Mouse (Mus musculus): ENCODE measurements around the gene Cyp2c50. TPM values are rescaled to one million over a fixed set of nuclear protein-coding genes. Genes with fewer than 3 reads are reported as not detected.
"Not testable (repeated sequence)": the region's sequence is repeated elsewhere in the genome, so short reads cannot be mapped to it uniquely, and the experiment has no call there.

Cyp2c50 gene
- not detected in 2 replicates for polyA plus RNA-seq (2015; fragmentation: Nextera tagmentation; extraction: Ambion mirVana)

GRCm38 (mm10) chr19:40089421-40089820, at the start of gene Cyp2c50:
Cyp2c50 (plus strand) TSS chr19:40089688.
- not testable (repeated sequence) for H3K9ac ChIP-seq; H3K4me1 ChIP-seq (replicated peaks); H3K27me3 ChIP-seq (replicated peaks); H3K9me3 ChIP-seq; H3K4me3 ChIP-seq (replicated peaks); H3K27ac ChIP-seq; ATAC-seq; H3K4me2 ChIP-seq (replicated peaks); H3K36me3 ChIP-seq
- 90% methylated on average over 1 of the region's 1 CpGs for WGBS

GRCm38 (mm10) chr19:40073701-40074100, 15.8 kb upstream of the Cyp2c50 start, which contains the start of gene Cyp2c54:
Cyp2c54 (minus strand) TSS chr19:40073827.
- Histone ChIP-seq H3K9me3 (no peaks in the 10 kb centered on the region), H3K9ac (no peak within 1 kb of the TSS), H3K27ac (no peak within 1 kb of the TSS), H3K27me3 (replicated peaks) (no peaks in the 10 kb centered on the region), H3K4me3 (replicated peaks) (no peak within 1 kb of the TSS), H3K4me2 (replicated peaks) (no peak within 1 kb of the TSS), H3K4me1 (replicated peaks) (no peaks in the 10 kb centered on the region), H3K36me3 (no peaks in the 10 kb centered on the region)
- ATAC-seq: no peak

GRCm38 (mm10) chr19:40088381-40088780, 1.1 kb upstream of the Cyp2c50 start:
- Histone ChIP-seq H3K9ac (no peak overlapping the region), H3K27me3 (replicated peaks) (no peaks in the 10 kb centered on the region), H3K9me3 (no peaks in the 10 kb centered on the region), H3K36me3 (no peaks in the 10 kb centered on the region), H3K4me3 (replicated peaks) (no peak overlapping the region), H3K4me1 (replicated peaks) (no peaks in the 10 kb centered on the region), H3K4me2 (replicated peaks) (no peak overlapping the region), H3K27ac (no peak overlapping the region)
- WGBS: 76% methylated on average over 1 of the region's 1 CpGs
- no peak for ATAC-seq

- H3K9me3 ChIP-seq: no peaks in the 10 kb centered on the region
- H3K27ac ChIP-seq: no peak overlapping the region
- H3K4me3 ChIP-seq (replicated peaks): no peak overlapping the region
- H3K4me2 ChIP-seq (replicated peaks): no peak overlapping the region
- H3K36me3 ChIP-seq: no peaks in the 10 kb centered on the region
- H3K27me3 ChIP-seq (replicated peaks): no peaks in the 10 kb centered on the region
- no peaks in the 10 kb centered on the region for H3K4me1 ChIP-seq (replicated peaks)
- WGBS: 72% methylated on average over 3 of the region's 3 CpGs
- ATAC-seq: no peak
- no peak overlapping the region for H3K9ac ChIP-seq
Observed at GRCm38 (mm10) chr19:40091111-40091510, 1.6 kb downstream of the Cyp2c50 start.

- H3K9me3 ChIP-seq; H3K27me3 ChIP-seq (replicated peaks); H3K4me3 ChIP-seq (replicated peaks); ATAC-seq; H3K27ac ChIP-seq; H3K4me2 ChIP-seq (replicated peaks); H3K4me1 ChIP-seq (replicated peaks); H3K9ac ChIP-seq; H3K36me3 ChIP-seq: not testable (repeated sequence)
- WGBS: 76% methylated on average over 13 of the region's 13 CpGs
Observed at GRCm38 (mm10) chr19:40119624-40120023, 30.1 kb downstream of the Cyp2c50 start.

- H3K27me3 ChIP-seq (replicated peaks); H3K9me3 ChIP-seq; H3K4me3 ChIP-seq (replicated peaks); H3K36me3 ChIP-seq; ATAC-seq; H3K27ac ChIP-seq; H3K4me1 ChIP-seq (replicated peaks); H3K4me2 ChIP-seq (replicated peaks); H3K9ac ChIP-seq: not testable (repeated sequence)
- 98% methylated on average over 3 of the region's 3 CpGs for WGBS
Observed at GRCm38 (mm10) chr19:40125165-40125564, 35.7 kb downstream of the Cyp2c50 start.

GRCm38 (mm10) chr19:40126996-40127395, 37.5 kb downstream of the Cyp2c50 start:
- H3K27ac ChIP-seq; H3K4me2 ChIP-seq (replicated peaks); H3K27me3 ChIP-seq (replicated peaks); H3K4me3 ChIP-seq (replicated peaks); ATAC-seq; H3K4me1 ChIP-seq (replicated peaks); H3K36me3 ChIP-seq; H3K9me3 ChIP-seq; H3K9ac ChIP-seq: not testable (repeated sequence)
- 44% methylated on average over 2 of the region's 2 CpGs for WGBS

Other genes with a start within 250 kb of the Cyp2c50 start
- not detected in 2 replicates for gene Cyp2c69, start 202.9 kb upstream of the Cyp2c50 start, polyA plus RNA-seq (2015; fragmentation: Nextera tagmentation; extraction: Ambion mirVana)
- gene Cyp2c37, start 97.3 kb upstream of the Cyp2c50 start, polyA plus RNA-seq (2015; fragmentation: Nextera tagmentation; extraction: Ambion mirVana): not detected in 2 replicates
- not detected in 2 replicates for gene Cyp2c54, start 15.9 kb upstream of the Cyp2c50 start, polyA plus RNA-seq (2015; fragmentation: Nextera tagmentation; extraction: Ambion mirVana)
- gene Cyp2c70, start 97.6 kb downstream of the Cyp2c50 start, polyA plus RNA-seq (2015; fragmentation: Nextera tagmentation; extraction: Ambion mirVana): 3.4 and 4.0 TPM in 2 replicates
- gene Pdlim1, start 182.2 kb downstream of the Cyp2c50 start, polyA plus RNA-seq (2015; fragmentation: Nextera tagmentation; extraction: Ambion mirVana): 195 and 211 TPM in 2 replicates

Measured in intestine, embryonic 15.5 days (tissue).